Mouse (Mus musculus) olfactory bulb, adult 2 months (tissue): ENCODE measurements around the gene Med27.

Experiments used
- CTCF ChIP-seq: fragments of 200-500 bp; IDR thresholded peaks from 2 replicates; pipeline ENCODE4 v1.5.1; 2012; ENCODE audit warnings: low read depth, mild to moderate bottlenecking, low read length, moderate library complexity; ENCODE audit not compliant: insufficient read depth
- POLR2A ChIP-seq: fragments of 200-500 bp; IDR thresholded peaks from 2 replicates; pipeline ENCODE4 v1.6.1; 2012; ENCODE audit warnings: mild to moderate bottlenecking, low read depth, low read length, moderate library complexity; ENCODE audit not compliant: insufficient read depth

GRCm38 (mm10) chr2:29419946-29420345 lies 73.3 kb downstream of the Med27 start:
- TF ChIP-seq CTCF (no peak), POLR2A (no peak)
